Mouse (Mus musculus) hindbrain, postnatal 0 days (tissue): ENCODE measurements around the gene Pdxk. TPM values are rescaled to one million over a fixed set of nuclear protein-coding genes. Genes with fewer than 3 reads are reported as not detected.
"Not testable (repeated sequence)": the region's sequence is repeated elsewhere in the genome, so short reads cannot be mapped to it uniquely, and the experiment has no call there.

Source experiments
- ATAC-seq: fragments of 200-750 bp; cut with Nextera tagmentation; 2 replicates; pipeline ENCODE4 v1.8.0; 2017; ENCODE audit warnings: mild to moderate bottlenecking, moderate TSS enrichment, moderate library complexity
- DNase-seq: peaks from one replicate; pipeline ENCODE4 v3.0.0-alpha.2; 2015; ENCODE audit warnings: low spot score
- H3K27ac ChIP-seq: fragments of 300-500 bp; sonication (generic); 2 replicates; pipeline ENCODE4 v1.5.1; 2014; ENCODE audit warnings: mild to moderate bottlenecking
- H3K27me3 ChIP-seq: fragments of 300-500 bp; sonication (generic); 2 replicates; pipeline ENCODE4 v1.6.1; 2014; ENCODE audit warnings: low read length, mixed read lengths; ENCODE audit not compliant: insufficient read depth
- H3K36me3 ChIP-seq: fragments of 300-500 bp; sonication (generic); 2 replicates; pipeline ENCODE4 v1.6.1; 2014; ENCODE audit warnings: low read length, mixed read lengths; ENCODE audit not compliant: insufficient read depth
- H3K4me1 ChIP-seq: fragments of 300-500 bp; sonication (generic); 2 replicates; pipeline ENCODE4 v1.6.1; 2014; ENCODE audit warnings: antibody characterized with exemption, low read length, mixed read lengths; ENCODE audit not compliant: insufficient read depth
- H3K4me2 ChIP-seq: fragments of 300-500 bp; sonication (generic); 2 replicates; pipeline ENCODE4 v1.6.1; 2014; ENCODE audit warnings: low read depth, mild to moderate bottlenecking, low read length, moderate library complexity, mixed read lengths
- H3K4me3 ChIP-seq: fragments of 300-500 bp; sonication (generic); 2 replicates; pipeline ENCODE4 v1.5.1; 2014; ENCODE audit warnings: low read length
- H3K9ac ChIP-seq: fragments of 300-500 bp; sonication (generic); replicated peaks from 2 replicates; pipeline ENCODE4 v1.6.1; 2014; ENCODE audit warnings: mild to moderate bottlenecking, low read length, moderate library complexity, mixed read lengths
- H3K9me3 ChIP-seq: fragments of 300-500 bp; sonication (generic); 2 replicates; pipeline ENCODE4 v1.6.1; 2016; ENCODE audit warnings: low read length, mixed read lengths
- CTCF ChIP-seq: IDR thresholded peaks from 2 replicates; pipeline ENCODE4 v1.5.1; 2016; ENCODE audit warnings: antibody characterized with exemption, control low read depth, low read depth
- WGBS: fragments of 180-500 bp; shearing (Covaris S2); extraction: QIAGEN DNeasy Blood & Tissue Kit; methylation state at CpG from one replicate; pipeline ENCODE4 v1.1.7; 2014; 5-methylcytosine and 5-hydroxymethylcytosine counted together
- polyA plus RNA-seq: library from polyadenylated mRNA; unstranded; fragments of >200 nt; fragmentation: Nextera tagmentation; extraction: Ambion mirVana; gene quantifications from 2 replicates; pipeline ENCODE4 v1.2.1, GENCODE M21; 2015
- total RNA-seq: library from RNA; depleted of rRNA; stranded (reverse); fragments of >200 nt; gene quantifications from 2 replicates; pipeline ENCODE4 v1.2.3, GENCODE M21; 2014

Gene Pdxk
- total and polyA plus RNA-seq, 2 experiments from 2014 or later: 45.8 to 63.1 TPM

DNA sequence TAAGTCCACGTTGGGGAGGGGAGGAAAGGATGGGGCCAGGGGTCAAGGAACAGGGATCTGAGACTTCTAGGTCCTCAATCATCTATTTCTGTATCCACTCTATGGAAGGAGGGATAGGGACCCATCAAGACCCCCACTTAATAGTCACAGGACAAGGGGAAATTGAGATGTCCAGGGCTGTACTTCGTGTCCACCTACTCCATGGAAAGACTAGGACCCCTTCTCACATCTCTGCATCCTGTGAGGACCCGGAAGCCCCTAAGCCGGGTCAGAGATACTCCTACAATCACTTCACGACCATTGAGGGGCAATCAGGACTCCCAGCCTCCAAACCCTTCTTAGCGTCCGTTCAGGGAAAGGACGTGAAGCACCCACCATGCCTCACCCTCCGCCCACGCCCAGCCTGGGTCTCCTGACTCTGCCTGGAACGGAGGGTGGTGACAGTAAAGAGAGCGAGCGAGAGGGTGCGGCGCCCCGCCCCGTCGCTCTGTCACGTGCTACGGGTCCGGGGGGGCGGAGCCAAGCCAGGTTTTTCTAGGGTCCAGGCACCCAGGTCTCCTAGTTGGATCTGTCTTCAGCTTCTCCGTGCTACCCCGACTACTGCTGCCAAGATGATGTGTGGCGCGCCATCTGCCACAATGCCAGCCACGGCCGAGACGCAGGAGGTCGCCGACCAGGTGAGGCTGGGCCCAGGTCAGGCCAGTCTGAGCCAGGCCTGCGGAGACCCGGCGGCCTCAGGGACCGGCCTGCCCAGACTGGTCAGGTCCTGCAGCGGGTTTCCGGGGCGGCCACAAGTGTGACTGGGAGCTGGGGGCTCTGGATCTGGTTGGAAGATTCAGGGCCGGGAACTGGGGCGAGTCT, 39.4 kb downstream of the Pdxk start, which contains the start of gene Cstb:
TSS of gene Cstb (plus strand) at position 489 of the 861 bp plus-strand sequence.
- no peaks in the 10 kb centered on the region for H3K4me1 ChIP-seq
- H3K4me3 ChIP-seq: peak within 1 kb of the TSS; percentile 82
- H3K27me3 ChIP-seq: no peaks in the 10 kb centered on the region
- ATAC-seq: peak; percentile 93
- H3K9me3 ChIP-seq: no peaks in the 10 kb centered on the region
- 2% methylated on average over 40 of the region's 40 CpGs for WGBS
- TF ChIP-seq CTCF: no peak
- peak within 1 kb of the TSS; percentile 74 for H3K27ac ChIP-seq
- peak within 1 kb of the TSS; percentile 84 for H3K4me2 ChIP-seq
- H3K36me3 ChIP-seq: peaks cover 8% of the 10 kb centered on the region; the same call in 1 of the 2 replicates
- peak within 1 kb of the TSS; percentile 85 for H3K9ac ChIP-seq
- peak; percentile 87 for DNase-seq

DNA sequence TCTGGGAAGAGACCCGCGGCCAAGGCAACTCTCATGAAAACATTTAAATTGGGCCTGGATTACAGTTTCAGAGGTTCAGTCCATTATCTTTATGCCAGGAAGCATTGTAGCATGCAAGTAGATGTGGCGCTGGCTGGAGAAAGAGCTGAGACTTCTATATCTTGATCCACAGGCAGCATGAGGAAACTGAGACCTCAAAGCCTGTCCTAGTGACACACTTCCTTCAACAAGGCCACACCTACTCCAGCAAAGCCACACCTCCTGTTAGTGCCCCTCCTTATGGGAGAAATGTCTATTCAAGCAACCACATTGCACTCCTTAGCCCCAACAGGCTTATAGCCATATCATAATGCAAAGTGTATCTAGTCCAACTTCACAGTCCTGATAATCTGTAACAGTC, 42.2 kb downstream of the Pdxk start:
- no peak overlapping the region for H3K9ac ChIP-seq
- peaks cover under 1% of the 10 kb centered on the region; the same call in 1 of the 2 replicates for H3K36me3 ChIP-seq
- no peaks in the 10 kb centered on the region for H3K27me3 ChIP-seq
- no peak for TF ChIP-seq CTCF
- no peak overlapping the region for H3K4me3 ChIP-seq
- no peak overlapping the region for H3K27ac ChIP-seq
- H3K9me3 ChIP-seq: no peaks in the 10 kb centered on the region
- DNase-seq: no peak
- ATAC-seq: no peak
- H3K4me2 ChIP-seq: no peak overlapping the region
- 88% methylated on average over 3 of the region's 3 CpGs for WGBS
- H3K4me1 ChIP-seq: no peaks in the 10 kb centered on the region

DNA sequence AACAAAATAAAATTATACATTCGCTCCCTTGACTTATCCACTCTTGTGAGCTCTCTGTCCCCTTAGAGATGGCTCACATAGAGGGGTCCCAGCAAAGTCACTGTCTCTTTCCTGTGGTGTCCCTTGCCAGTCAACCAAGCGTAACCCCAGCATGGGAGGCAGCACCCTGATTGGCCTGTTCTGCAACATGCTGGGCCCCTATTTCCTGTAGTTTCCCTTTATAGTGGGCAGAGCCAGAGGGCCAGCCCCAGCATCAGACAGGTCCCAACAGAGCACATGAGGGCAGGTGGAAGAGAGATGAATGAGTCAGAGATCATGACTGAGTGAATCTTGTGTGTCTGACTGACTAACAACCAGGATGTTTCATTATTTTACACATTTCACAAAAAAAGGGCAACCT, 43.8 kb downstream of the Pdxk start:
- WGBS: 80% methylated on average over 2 of the region's 2 CpGs
- no peak for TF ChIP-seq CTCF
- no peak for ATAC-seq

DNA sequence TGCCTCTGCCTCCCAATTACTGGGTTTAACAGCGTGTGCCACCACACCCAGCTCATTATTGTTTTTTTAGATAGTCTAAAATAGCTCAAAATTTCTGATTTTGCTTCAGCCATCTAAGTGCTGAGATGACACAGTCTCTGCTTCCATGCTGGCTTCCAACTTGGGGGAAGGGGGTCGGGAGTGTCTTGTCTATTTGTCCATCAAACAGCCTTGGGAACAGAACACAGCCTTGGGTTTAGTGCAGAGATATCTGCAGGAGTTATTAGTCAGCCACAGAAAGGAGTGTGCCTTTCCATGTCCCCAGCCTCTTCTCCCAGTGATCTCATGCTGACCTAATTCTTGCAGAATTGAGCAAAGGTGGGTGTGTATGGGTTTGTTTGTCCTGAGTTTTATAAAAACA, 46.0 kb downstream of the Pdxk start:
- DNase-seq: no peak
- no peak overlapping the region for H3K9ac ChIP-seq
- H3K27me3 ChIP-seq: no peaks in the 10 kb centered on the region
- TF ChIP-seq CTCF: no peak
- H3K4me1 ChIP-seq: no peaks in the 10 kb centered on the region
- no peaks in the 10 kb centered on the region for H3K36me3 ChIP-seq
- no peak overlapping the region for H3K4me3 ChIP-seq
- ATAC-seq: no peak
- H3K27ac ChIP-seq: no peak overlapping the region
- 90% methylated on average over 2 of the region's 2 CpGs for WGBS
- no peak overlapping the region for H3K4me2 ChIP-seq
- no peaks in the 10 kb centered on the region for H3K9me3 ChIP-seq

More for the DNA sequence above, 43.8 kb downstream of the Pdxk start:
- Histone ChIP-seq H3K9ac (no peak overlapping the region), H3K36me3 (no peaks in the 10 kb centered on the region), H3K4me3 (no peak overlapping the region), H3K27me3 (no peaks in the 10 kb centered on the region), H3K9me3 (no peaks in the 10 kb centered on the region), H3K4me2 (no peak overlapping the region), H3K4me1 (no peaks in the 10 kb centered on the region), H3K27ac (no peak overlapping the region)
- no peak for DNase-seq

DNA sequence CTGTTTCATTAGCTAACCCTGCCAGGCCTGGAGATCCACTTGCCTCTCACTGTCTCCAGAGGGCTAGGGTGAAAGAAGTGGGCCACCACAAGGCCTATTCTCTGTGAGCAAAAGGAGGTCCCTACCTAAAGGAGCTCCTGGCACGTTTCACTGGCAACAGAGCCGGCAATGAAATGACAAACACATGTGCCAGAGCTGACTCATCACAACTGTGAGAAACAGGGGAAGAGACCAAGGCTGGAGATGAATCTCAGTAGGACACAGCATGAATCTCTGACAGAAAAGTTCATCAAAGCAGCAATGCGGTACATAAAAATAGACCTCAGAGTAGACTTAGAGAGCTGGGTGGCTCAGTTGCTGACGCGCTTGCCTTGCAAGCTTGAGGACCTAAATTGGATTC, 46.9 kb downstream of the Pdxk start:
- DNase-seq (no peak), ATAC-seq (no peak)
- Histone ChIP-seq H3K4me3 (no peak overlapping the region), H3K4me2 (no peak overlapping the region), H3K9me3 (no peaks in the 10 kb centered on the region), H3K4me1 (no peaks in the 10 kb centered on the region), H3K36me3 (no peaks in the 10 kb centered on the region), H3K27me3 (no peaks in the 10 kb centered on the region), H3K27ac (no peak overlapping the region), H3K9ac (no peak overlapping the region)
- 66% methylated on average over 5 of the region's 5 CpGs for WGBS
- no peak for TF ChIP-seq CTCF

DNA sequence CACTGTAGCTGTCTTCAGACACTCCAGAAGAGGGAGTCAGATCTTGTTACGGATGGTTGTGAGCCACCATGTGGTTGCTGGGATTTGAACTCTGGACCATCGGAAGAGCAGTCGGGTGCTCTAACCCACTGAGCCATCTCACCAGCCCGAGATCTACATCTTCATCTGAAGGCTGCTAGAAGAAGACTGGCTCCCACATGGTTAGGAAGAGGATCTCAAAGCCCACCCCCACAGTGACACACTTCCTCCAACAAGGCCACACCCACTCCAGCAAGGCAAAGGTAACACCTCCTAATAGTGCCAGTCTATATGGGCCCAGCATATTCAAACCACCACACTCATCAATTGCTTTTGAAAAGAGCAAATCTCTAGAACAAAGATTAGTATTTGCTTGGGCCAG, 49.8 kb downstream of the Pdxk start:
- not testable (repeated sequence) for H3K4me2 ChIP-seq

DNA sequence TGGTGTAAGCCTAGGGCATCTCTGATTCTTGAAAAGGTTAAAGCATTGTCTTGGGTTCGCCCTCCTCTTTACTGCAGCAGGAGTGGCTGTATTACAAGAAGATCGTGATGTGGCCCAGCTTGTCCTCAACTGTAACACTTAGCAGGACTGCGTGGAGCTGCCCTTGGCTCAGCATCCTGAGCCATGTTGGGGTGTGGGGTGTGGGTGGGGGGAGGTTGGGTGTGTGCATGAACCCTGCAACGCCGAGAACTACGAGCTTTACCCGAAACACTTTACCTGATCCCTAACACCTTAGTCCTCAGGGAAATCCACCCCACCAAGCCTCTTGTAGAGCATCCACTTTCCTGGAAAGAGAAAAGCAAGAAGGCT, 51.6 kb downstream of the Pdxk start:
- H3K36me3 ChIP-seq: peaks cover 19% of the 10 kb centered on the region
- peak overlapping the region; percentile 78 for H3K9ac ChIP-seq
- 36% methylated on average over 7 of the region's 7 CpGs for WGBS
- no peaks in the 10 kb centered on the region for H3K27me3 ChIP-seq
- H3K27ac ChIP-seq: peak overlapping the region; percentile 90; the same call in 1 of the 2 replicates
- H3K4me2 ChIP-seq: peak overlapping the region; percentile 80
- DNase-seq (no peak), ATAC-seq (no peak; the same call in 1 of the 2 replicates)
- no peaks in the 10 kb centered on the region for H3K9me3 ChIP-seq
- no peak for TF ChIP-seq CTCF
- no peaks in the 10 kb centered on the region for H3K4me1 ChIP-seq
- H3K4me3 ChIP-seq: peak overlapping the region; percentile 80

More for the DNA sequence above, 49.8 kb downstream of the Pdxk start:
- not testable (repeated sequence) for DNase-seq, ATAC-seq, H3K27ac ChIP-seq, H3K9ac ChIP-seq, H3K4me3 ChIP-seq, H3K9me3 ChIP-seq, H3K27me3 ChIP-seq, H3K36me3 ChIP-seq, H3K4me1 ChIP-seq
- WGBS: 89% methylated on average over 3 of the region's 4 CpGs
